Mouse (Mus musculus) spleen, adult 2 months (tissue): Measurements from ENCODE around the gene Nt5dc2.

ENCODE experiments used
- CTCF ChIP-seq: fragments of 200-500 bp; IDR thresholded peaks from 2 replicates; pipeline ENCODE4 v1.5.1; 2011; ENCODE audit warnings: mild to moderate bottlenecking, inconsistent platforms; ENCODE audit not compliant: insufficient read depth, insufficient read length, insufficient replicate concordance; ENCODE audit errors: extremely low read depth
- POLR2A ChIP-seq: fragments of 200-500 bp; IDR thresholded peaks from 2 replicates; pipeline ENCODE4 v1.6.1; 2011; ENCODE audit warnings: low read depth, low read length, inconsistent platforms

- TF ChIP-seq CTCF = no peak
- TF ChIP-seq POLR2A = no peak
These were observed 52.0 kb downstream of the Nt5dc2 start for GRCm38 (mm10) chr14:31182786-31183290.
